Mouse (Mus musculus) brain, embryonic 14.5 days (tissue): ENCODE measurements around the gene Prrc2c.

ENCODE experiments used
- CTCF ChIP-seq: fragments of 200-500 bp; IDR thresholded peaks from 2 replicates; pipeline ENCODE4 v1.5.1; 2012; ENCODE audit warnings: inconsistent platforms, mild to moderate bottlenecking, moderate library complexity, borderline replicate concordance; ENCODE audit not compliant: insufficient read depth, insufficient read length; ENCODE audit errors: extremely low read depth
- POLR2A ChIP-seq: fragments of 200-500 bp; IDR thresholded peaks from 2 replicates; pipeline ENCODE4 v1.6.1; 2012; ENCODE audit warnings: mild to moderate bottlenecking, inconsistent platforms, borderline replicate concordance; ENCODE audit not compliant: poor library complexity, insufficient read depth, insufficient read length, severe bottlenecking; ENCODE audit errors: extremely low read depth

DNA sequence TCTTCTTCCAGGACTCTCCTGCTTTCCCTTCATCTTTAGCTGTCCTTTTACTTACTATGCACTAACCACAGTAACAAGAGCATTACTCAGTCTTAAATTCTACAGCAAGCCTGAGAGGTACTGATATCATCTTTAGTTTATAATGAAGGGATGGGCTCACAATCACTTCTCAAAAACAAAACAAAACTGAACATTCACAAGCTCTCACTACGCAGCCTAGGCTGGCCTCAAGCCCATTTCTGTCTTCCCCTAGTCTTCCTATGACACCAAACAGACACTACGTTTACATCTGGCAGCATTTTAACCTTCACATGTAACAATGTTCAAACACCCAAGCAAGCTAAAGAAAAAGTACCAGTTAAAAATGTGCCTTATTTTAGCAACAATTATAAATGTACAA, 1.9 kb downstream of the Prrc2c start:
- TF ChIP-seq CTCF (no peak), POLR2A (no peak)
